Mouse (Mus musculus): ENCODE results near the gene Sh2d1b2. TPM values are rescaled to one million over a fixed set of nuclear protein-coding genes. Genes with fewer than 3 reads are reported as not detected.

Sh2d1b2 gene
- polyA plus RNA-seq, 1 experiment from 2014 or later = not detected

DNA sequence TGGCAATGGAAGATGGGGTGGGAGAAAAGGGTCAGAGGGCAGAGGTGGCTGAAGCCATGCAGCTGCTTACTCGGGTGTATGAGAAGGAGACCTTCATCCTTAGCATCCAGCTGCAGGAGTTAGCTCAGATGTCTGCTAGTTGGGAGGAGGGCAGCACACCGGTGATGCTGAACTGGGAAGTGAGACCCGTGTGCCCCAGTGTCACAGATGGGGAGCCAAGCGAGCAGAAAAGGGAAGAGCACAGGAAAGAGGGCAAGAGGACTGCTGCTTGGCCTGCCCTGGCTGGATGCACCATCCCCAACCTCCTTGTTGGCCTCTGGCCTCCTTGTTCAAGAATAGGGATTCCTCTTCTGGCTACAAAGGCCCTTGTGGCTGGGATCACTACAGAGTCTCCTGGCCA lies 66.9 kb downstream of the Sh2d1b2 start:
- no peaks in the 10 kb centered on the region for H3K9me3 ChIP-seq (ENCODE audit: low read depth, low read length)
- WGBS = 74% methylated on average over 4 of the region's 4 CpGs
- H3K4me2 ChIP-seq = no peak overlapping the region
- H3K9ac ChIP-seq = no peak overlapping the region
- ATAC-seq (ENCODE audit: insufficient read depth) (no peak), DNase-seq (no peak)
- no peaks in the 10 kb centered on the region for H3K4me1 ChIP-seq (ENCODE audit: insufficient read depth)
- no peak overlapping the region for H3K4me3 ChIP-seq (ENCODE audit: low read depth, low read length)
- H3K27me3 ChIP-seq (ENCODE audit: insufficient read depth, low read length) = no peaks in the 10 kb centered on the region
- no peak overlapping the region for H3K27ac ChIP-seq (ENCODE audit: low read depth)
- H3K36me3 ChIP-seq (ENCODE audit: insufficient read depth) = no peaks in the 10 kb centered on the region
- no peak for TF ChIP-seq CTCF (IDR thresholded peaks at IDR 0.05; ENCODE audit: low read depth)

DNA sequence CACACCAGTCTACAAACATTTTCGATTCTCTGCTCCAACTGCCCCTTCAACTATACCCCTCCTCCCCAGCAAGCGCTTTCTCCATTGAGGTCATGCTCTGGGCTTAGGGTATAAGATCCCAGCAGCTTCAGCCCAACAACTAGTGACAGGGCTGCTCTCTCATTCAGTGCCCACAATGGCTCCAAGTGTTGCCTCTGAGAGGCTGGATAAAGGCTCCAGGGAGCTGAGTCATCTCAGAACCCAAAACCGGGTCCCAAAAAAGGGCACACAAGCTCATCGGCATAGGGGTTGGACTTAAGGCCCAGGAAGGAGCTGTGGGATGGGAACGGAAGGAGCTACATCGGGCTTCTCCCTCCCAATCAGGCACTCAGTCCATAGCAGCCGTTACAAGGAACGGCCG lies 69.1 kb downstream of the Sh2d1b2 start:
- Histone ChIP-seq H3K4me3 (ENCODE audit: low read depth, low read length) (no peak overlapping the region), H3K4me1 (ENCODE audit: insufficient read depth) (no peaks in the 10 kb centered on the region), H3K9ac (no peak overlapping the region), H3K27ac (ENCODE audit: low read depth) (no peak overlapping the region), H3K36me3 (ENCODE audit: insufficient read depth) (no peaks in the 10 kb centered on the region), H3K9me3 (ENCODE audit: low read depth, low read length) (no peaks in the 10 kb centered on the region), H3K27me3 (ENCODE audit: insufficient read depth, low read length) (no peaks in the 10 kb centered on the region), H3K4me2 (no peak overlapping the region)
- no peak for TF ChIP-seq CTCF (IDR thresholded peaks at IDR 0.05; ENCODE audit: low read depth)
- 93% methylated on average over 9 of the region's 9 CpGs for WGBS
- DNase-seq (no peak), ATAC-seq (ENCODE audit: insufficient read depth) (no peak)

DNA sequence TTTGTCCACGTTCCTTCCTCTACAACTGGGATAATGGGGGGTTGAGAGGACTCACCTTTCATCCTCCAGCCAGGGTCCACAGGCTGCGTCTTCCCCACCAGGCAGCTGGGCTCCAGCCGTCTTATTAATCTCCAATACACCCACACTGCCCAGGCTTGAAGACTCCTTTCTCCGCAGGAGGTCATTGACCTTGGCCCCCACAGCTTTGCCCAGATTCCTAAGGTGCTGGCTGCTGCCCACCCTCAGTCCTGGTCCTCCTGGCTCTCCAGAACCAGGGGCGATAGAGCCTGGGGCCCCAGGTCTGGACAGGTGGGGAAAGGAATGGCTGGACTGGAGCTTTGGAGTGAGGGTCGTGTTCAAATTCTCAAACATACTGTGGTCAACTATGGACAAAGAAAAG lies 69.9 kb downstream of the Sh2d1b2 start:
- H3K4me1 ChIP-seq (ENCODE audit: insufficient read depth) = no peaks in the 10 kb centered on the region
- no peak overlapping the region for H3K9ac ChIP-seq
- ATAC-seq (ENCODE audit: insufficient read depth) (no peak), DNase-seq (no peak)
- H3K27me3 ChIP-seq (ENCODE audit: insufficient read depth, low read length) = no peaks in the 10 kb centered on the region
- no peak for TF ChIP-seq CTCF (IDR thresholded peaks at IDR 0.05; ENCODE audit: low read depth)
- 81% methylated on average over 6 of the region's 6 CpGs for WGBS
- no peak overlapping the region for H3K4me2 ChIP-seq
- H3K36me3 ChIP-seq (ENCODE audit: insufficient read depth) = no peaks in the 10 kb centered on the region
- H3K4me3 ChIP-seq (ENCODE audit: low read depth, low read length) = no peak overlapping the region
- H3K9me3 ChIP-seq (ENCODE audit: low read depth, low read length) = no peaks in the 10 kb centered on the region
- H3K27ac ChIP-seq (ENCODE audit: low read depth) = no peak overlapping the region

DNA sequence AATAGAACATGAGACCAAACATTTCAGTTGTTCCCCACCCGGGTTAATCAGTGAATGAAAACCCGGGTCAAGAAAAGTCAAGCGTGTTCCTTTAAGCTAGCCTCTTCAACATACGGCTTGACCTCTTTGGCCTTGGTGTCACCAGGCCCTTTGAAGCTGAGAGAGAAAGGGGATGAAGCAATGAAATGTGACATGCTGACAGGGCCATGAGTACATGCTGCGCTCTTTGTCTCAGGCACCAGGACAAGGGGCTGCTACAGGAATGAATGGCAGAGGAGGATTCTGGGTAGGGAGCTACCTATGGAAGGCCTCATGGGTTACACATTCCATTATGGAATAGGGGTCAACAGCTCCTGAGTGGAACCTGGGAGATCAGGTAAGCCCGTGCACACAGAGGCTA lies 70.6 kb downstream of the Sh2d1b2 start:
- TF ChIP-seq CTCF (IDR thresholded peaks at IDR 0.05; ENCODE audit: low read depth) = no peak
- H3K36me3 ChIP-seq (ENCODE audit: insufficient read depth) = no peaks in the 10 kb centered on the region
- WGBS = 60% methylated on average over 6 of the region's 6 CpGs
- no peak overlapping the region for H3K4me3 ChIP-seq (ENCODE audit: low read depth, low read length)
- H3K27ac ChIP-seq (ENCODE audit: low read depth) = no peak overlapping the region
- ATAC-seq (ENCODE audit: insufficient read depth) (no peak), DNase-seq (no peak)
- no peaks in the 10 kb centered on the region for H3K27me3 ChIP-seq (ENCODE audit: insufficient read depth, low read length)
- no peaks in the 10 kb centered on the region for H3K9me3 ChIP-seq (ENCODE audit: low read depth, low read length)
- H3K4me2 ChIP-seq = no peak overlapping the region
- H3K4me1 ChIP-seq (ENCODE audit: insufficient read depth) = no peaks in the 10 kb centered on the region
- no peak overlapping the region for H3K9ac ChIP-seq

Other genes with a start within 250 kb of the Sh2d1b2 start
- 52.4 and 53.6 TPM in 2 replicates for gene Ddr2, start 122.0 kb upstream of the Sh2d1b2 start, polyA plus RNA-seq (2014; fragmentation: Nextera tagmentation; extraction: Ambion mirVana)
- 54.4 and 59.5 TPM in 2 replicates for gene Uap1, start 57.8 kb upstream of the Sh2d1b2 start, polyA plus RNA-seq (2014; fragmentation: Nextera tagmentation; extraction: Ambion mirVana)
- gene Uhmk1, start 17.4 kb upstream of the Sh2d1b2 start, polyA plus RNA-seq (2014; fragmentation: Nextera tagmentation; extraction: Ambion mirVana) = 12.0 and 12.3 TPM in 2 replicates
- 0.28 and 0.45 TPM in 2 replicates for gene Sh2d1b1, start 44.6 kb downstream of the Sh2d1b2 start, polyA plus RNA-seq (2014; fragmentation: Nextera tagmentation; extraction: Ambion mirVana)
- 2.7 and 2.9 TPM in 2 replicates for gene Gm7694, start 73.6 kb downstream of the Sh2d1b2 start, polyA plus RNA-seq (2014; fragmentation: Nextera tagmentation; extraction: Ambion mirVana)
- gene Spata46, start 76.1 kb downstream of the Sh2d1b2 start, polyA plus RNA-seq (2014; fragmentation: Nextera tagmentation; extraction: Ambion mirVana) = 1.2 and 1.6 TPM in 2 replicates